Mouse (Mus musculus): ENCODE measurements at regions not wholly inside any gene's neighbourhood (a gene's known extent, or its start where the extent isn't known, plus 50 kb on each side); places are given as distances from the start of the nearest gene placed in this dataset.
"Not testable (repeated sequence)": the region's sequence is repeated elsewhere in the genome, so short reads cannot be mapped to it uniquely, and the experiment has no call there.

DNA sequence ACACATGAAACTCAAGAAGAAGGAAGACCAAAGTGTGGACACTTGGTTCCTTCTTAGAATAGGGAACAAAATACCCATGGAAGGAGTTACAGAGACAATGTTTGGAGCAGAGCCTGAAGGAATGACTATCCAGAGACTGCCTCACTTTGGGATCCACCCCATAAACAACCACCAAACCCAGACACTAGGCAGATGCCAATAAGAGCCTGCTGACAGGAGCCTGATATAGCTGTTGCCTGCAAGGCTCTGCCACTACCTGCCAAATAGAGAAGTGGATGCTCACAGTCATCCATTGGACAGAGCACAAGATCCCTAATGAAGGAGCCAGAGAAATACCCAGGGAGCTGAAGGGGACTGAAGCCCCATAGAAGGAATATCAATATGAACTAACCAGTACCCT, 340.1 kb upstream of the Oprm1 start:
- not testable (repeated sequence) for H3K4me3 ChIP-seq; H3K4me1 ChIP-seq; H3K27ac ChIP-seq; H3K4me2 ChIP-seq; H3K9me3 ChIP-seq (replicated peaks); ATAC-seq; H3K27me3 ChIP-seq; H3K36me3 ChIP-seq (ENCODE audit: poor library complexity, severe bottlenecking); H3K9ac ChIP-seq

DNA sequence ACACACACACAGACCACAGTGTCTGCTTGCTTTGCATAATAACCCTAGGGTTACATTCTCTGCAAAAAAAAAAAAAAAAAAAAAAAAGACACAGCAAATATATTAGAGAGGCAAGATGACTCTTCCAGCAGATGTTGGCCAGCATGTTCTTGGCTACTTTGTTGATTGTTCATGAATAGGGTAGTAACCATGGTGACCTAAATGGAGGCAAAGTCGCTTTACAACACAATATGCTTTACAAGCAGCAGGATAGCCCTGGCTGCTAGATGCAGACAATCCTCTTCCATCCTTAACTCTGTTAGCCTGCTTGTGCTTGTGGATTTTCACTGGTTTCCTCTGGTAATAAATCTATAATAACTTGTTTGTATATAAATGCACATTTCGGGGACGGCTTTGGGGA, 292.5 kb upstream of the Oprm1 start:
- Histone ChIP-seq H3K27me3 (no peaks in the 10 kb centered on the region), H3K4me1 (no peaks in the 10 kb centered on the region), H3K9ac (no peak overlapping the region), H3K4me3 (no peak overlapping the region), H3K4me2 (no peak overlapping the region), H3K36me3 (ENCODE audit: poor library complexity, severe bottlenecking) (no peaks in the 10 kb centered on the region), H3K27ac (no peak overlapping the region), H3K9me3 (replicated peaks) (no peaks in the 10 kb centered on the region)
- WGBS = 59% methylated on average over 3 of the region's 3 CpGs
- ATAC-seq = peak; percentile 50; the same call in 1 of the 2 replicates

DNA sequence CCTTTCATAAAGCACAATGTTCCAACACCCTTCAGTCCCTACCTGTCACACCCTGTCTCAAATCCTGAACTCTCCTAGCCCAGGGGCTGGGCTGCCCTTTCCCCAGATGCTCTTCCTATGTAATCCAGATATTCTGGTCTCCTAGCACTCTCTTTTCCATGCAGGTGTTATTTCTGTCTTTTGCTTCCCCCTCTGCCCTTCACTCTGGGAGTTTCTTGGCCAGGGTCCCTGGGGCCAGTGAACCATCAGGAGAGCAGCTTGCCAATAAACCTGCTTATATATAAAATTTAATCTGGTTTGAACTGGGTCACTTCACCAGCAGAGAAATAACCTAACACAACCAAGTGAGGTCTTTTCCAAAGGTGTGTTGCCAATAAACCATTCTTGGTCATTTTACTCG, 278.0 kb upstream of the Oprm1 start:
- WGBS = 83% methylated on average over 1 of the region's 1 CpGs
- H3K4me1 ChIP-seq = no peaks in the 10 kb centered on the region
- no peak overlapping the region for H3K4me2 ChIP-seq
- no peaks in the 10 kb centered on the region for H3K9me3 ChIP-seq (replicated peaks)
- ATAC-seq = no peak
- no peak overlapping the region for H3K4me3 ChIP-seq
- no peaks in the 10 kb centered on the region for H3K27me3 ChIP-seq
- H3K9ac ChIP-seq = no peak overlapping the region
- no peaks in the 10 kb centered on the region for H3K36me3 ChIP-seq (ENCODE audit: poor library complexity, severe bottlenecking)
- H3K27ac ChIP-seq = no peak overlapping the region

DNA sequence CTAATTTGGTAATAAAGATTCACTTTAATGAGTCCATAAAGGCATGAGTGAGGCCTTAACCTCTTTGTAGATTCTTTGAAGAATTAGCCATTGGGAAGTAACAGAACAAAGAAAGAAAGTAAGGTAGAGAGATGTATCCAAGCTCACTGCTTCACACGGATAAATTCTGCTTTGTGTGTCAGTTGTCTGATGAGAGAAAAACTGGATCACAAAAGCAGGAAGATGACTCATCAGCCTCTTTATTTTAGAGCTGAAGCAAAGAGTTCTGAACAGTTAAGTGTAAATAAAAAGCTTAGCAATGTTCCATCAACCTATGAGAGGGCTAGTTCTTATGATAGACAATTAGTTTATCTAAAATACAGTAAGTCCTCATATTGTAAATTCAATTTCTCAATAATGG, 269.7 kb upstream of the Oprm1 start:
- H3K36me3 ChIP-seq (ENCODE audit: poor library complexity, severe bottlenecking) = no peaks in the 10 kb centered on the region
- H3K9me3 ChIP-seq (replicated peaks) = no peaks in the 10 kb centered on the region
- 65% methylated on average over 1 of the region's 1 CpGs for WGBS
- no peak overlapping the region for H3K4me2 ChIP-seq
- no peak overlapping the region for H3K9ac ChIP-seq
- H3K4me3 ChIP-seq = no peak overlapping the region
- ATAC-seq = no peak
- no peaks in the 10 kb centered on the region for H3K27me3 ChIP-seq
- no peak overlapping the region for H3K27ac ChIP-seq
- no peaks in the 10 kb centered on the region for H3K4me1 ChIP-seq

DNA sequence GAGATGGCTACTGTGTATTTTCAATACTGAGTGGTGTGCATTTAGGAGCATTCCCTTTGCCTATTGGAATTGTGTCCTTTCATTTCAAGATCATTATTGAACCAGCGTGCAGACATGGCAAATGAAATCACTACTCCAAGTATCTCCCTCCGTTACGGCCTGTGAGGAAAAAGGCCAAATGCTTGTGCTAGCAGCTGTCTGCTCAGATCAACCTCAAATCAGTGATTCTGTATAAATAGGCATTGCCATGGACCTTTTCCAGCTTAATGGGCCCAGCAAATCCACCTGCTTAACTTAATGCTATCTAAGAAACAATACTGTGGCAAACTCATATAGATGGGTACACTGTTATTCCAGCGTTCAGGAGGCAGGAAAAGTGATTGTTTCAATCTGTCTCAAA, 265.6 kb upstream of the Oprm1 start:
- no peaks in the 10 kb centered on the region for H3K36me3 ChIP-seq (ENCODE audit: poor library complexity, severe bottlenecking)
- H3K27ac ChIP-seq = no peak overlapping the region
- WGBS = 80% methylated on average over 4 of the region's 4 CpGs
- H3K4me1 ChIP-seq = no peaks in the 10 kb centered on the region
- H3K9ac ChIP-seq = no peak overlapping the region
- H3K27me3 ChIP-seq = no peaks in the 10 kb centered on the region
- ATAC-seq = no peak
- H3K4me3 ChIP-seq = no peak overlapping the region
- H3K4me2 ChIP-seq = no peak overlapping the region
- H3K9me3 ChIP-seq (replicated peaks) = no peaks in the 10 kb centered on the region

DNA sequence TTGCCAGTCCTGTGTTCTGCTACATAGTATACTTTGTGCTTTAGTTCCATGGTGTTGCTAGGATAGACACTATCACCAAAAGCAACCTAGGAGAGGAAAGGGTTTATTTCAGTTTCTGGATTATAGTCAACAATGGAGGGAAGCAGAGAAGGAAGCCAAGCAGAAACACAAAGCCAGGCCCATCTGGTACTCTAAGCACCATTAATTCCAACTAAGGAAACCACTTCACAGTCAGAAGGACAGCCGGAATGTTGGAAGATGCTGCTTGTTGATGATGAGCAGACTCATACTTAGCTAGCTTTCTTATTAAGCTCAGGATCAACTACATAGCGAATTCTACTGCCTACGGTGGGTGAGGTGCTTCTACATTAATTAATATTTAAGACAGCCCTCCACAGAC, 263.2 kb upstream of the Oprm1 start:
- Histone ChIP-seq H3K4me1 (no peaks in the 10 kb centered on the region), H3K27ac (no peak overlapping the region), H3K27me3 (no peaks in the 10 kb centered on the region), H3K9me3 (replicated peaks) (no peaks in the 10 kb centered on the region), H3K4me2 (no peak overlapping the region), H3K4me3 (no peak overlapping the region), H3K9ac (no peak overlapping the region), H3K36me3 (ENCODE audit: poor library complexity, severe bottlenecking) (no peaks in the 10 kb centered on the region)
- no peak for ATAC-seq
- WGBS = 84% methylated on average over 3 of the region's 3 CpGs

DNA sequence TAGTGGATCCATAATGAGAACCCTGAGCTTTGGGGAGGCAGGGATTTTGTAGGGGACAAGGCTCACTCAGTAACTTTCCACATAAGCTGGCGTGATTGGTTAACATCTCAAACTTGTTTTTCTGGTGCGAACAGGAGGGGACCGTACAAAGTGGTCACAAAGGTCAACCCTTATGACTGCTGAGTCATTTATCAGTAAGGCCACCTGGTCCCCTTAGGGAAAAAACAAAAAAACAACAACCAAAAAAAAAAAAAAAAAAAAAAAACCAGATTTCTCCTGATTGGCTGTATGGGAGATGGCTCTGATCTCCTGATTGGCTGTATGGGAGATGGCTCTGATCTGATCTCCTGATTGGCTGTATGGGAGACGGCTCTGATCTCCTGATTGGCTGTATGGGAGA, 244.0 kb upstream of the Oprm1 start:
- Histone ChIP-seq H3K9ac (no peak overlapping the region), H3K27me3 (no peaks in the 10 kb centered on the region), H3K27ac (no peak overlapping the region), H3K4me1 (no peaks in the 10 kb centered on the region), H3K4me3 (no peak overlapping the region), H3K9me3 (replicated peaks) (no peaks in the 10 kb centered on the region), H3K4me2 (no peak overlapping the region), H3K36me3 (ENCODE audit: poor library complexity, severe bottlenecking) (no peaks in the 10 kb centered on the region)
- ATAC-seq = no peak
- 95% methylated on average over 4 of the region's 4 CpGs for WGBS

DNA sequence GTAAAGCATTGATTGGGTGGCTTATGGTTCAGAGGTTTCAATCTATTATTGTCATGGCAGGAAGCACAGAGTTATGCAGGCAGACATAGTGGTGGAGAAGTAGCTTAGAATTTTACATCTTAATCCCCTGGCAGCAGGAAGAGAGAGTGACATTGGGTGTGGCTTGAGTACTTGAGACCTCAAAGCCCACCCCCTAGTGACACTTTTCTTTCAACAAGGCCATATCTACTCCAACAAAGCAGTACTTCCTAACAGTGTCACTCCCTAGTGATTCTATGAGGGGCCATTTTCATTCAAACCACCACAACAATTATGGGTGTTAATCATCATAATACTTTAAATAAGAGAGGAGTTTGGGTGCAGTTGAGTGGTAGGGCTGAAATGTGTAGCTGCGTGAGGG, 195.8 kb upstream of the Oprm1 start:
- ATAC-seq = no peak
- no peaks in the 10 kb centered on the region for H3K27me3 ChIP-seq
- H3K4me2 ChIP-seq = no peak overlapping the region
- H3K4me3 ChIP-seq = no peak overlapping the region
- no peak overlapping the region for H3K9ac ChIP-seq
- 94% methylated on average over 1 of the region's 1 CpGs for WGBS
- no peaks in the 10 kb centered on the region for H3K9me3 ChIP-seq (replicated peaks)
- H3K36me3 ChIP-seq (ENCODE audit: poor library complexity, severe bottlenecking) = no peaks in the 10 kb centered on the region
- no peaks in the 10 kb centered on the region for H3K4me1 ChIP-seq
- no peak overlapping the region for H3K27ac ChIP-seq

DNA sequence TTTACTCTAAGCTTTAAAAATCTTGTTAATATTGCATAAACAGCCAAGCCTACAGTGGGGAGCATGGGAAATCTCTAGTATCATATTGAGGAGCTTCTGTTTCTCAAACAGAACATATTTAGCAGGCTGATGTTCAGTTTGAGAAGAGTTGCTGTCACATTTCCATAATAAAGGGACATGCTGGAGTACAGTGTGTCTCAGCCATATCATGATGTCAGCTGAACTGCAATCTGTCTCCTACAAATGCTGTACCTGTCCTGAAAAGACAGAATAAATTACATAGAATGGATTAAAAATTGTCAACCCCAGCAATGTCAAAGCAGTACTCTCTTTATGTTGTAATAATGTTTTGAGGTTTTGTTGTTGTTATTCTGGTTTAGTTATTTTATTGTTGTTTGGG, 179.7 kb upstream of the Oprm1 start:
- ATAC-seq = no peak
- H3K9me3 ChIP-seq (replicated peaks) = no peaks in the 10 kb centered on the region
- no peaks in the 10 kb centered on the region for H3K27me3 ChIP-seq
- H3K36me3 ChIP-seq (ENCODE audit: poor library complexity, severe bottlenecking) = no peaks in the 10 kb centered on the region
- no peaks in the 10 kb centered on the region for H3K4me1 ChIP-seq
- no peak overlapping the region for H3K27ac ChIP-seq
- no peak overlapping the region for H3K4me3 ChIP-seq
- H3K9ac ChIP-seq = no peak overlapping the region
- H3K4me2 ChIP-seq = no peak overlapping the region

DNA sequence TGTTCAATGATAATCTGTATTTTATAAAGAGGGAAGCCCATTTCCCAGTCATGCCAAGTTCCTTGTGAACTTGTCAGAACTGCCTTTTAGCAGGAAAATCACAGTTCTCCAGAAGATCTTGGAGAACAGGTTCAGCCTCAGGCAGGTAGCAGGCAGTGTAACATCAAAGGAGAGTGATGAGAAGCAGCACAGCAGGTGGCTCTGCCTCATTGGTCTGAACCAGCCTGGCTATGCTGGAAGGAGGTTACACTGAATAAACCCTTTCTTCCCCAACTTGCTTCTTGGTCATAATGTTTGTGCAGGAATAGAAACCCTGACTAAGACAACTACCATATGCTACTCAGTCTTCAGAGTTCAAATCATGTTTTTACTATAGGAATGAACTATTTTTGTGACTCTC, 172.5 kb upstream of the Oprm1 start:
- not testable (repeated sequence) for ATAC-seq; H3K4me2 ChIP-seq; H3K27me3 ChIP-seq; H3K4me1 ChIP-seq; H3K27ac ChIP-seq; H3K9me3 ChIP-seq (replicated peaks); H3K36me3 ChIP-seq (ENCODE audit: poor library complexity, severe bottlenecking); H3K4me3 ChIP-seq; H3K9ac ChIP-seq

DNA sequence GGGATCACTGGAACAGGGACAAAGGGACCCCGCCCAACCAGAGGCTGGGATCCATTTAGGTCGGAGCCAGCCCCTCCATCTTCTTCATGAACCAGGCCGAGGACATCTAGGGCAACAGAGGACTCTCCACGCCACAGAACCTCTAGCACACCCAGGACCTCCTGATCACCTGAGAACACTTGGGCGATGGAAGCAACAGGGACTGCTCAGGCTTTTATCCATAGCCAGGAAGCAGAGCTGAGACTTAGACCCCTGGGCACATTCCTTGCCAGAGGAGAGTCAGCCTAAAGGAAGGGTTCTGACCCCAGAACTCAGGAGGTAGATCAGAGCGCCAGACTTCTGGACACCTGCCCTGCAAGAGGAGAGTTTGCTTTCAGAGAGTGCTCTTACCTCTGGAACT, 168.1 kb upstream of the Oprm1 start:
- 85% methylated on average over 6 of the region's 6 CpGs for WGBS
- ATAC-seq = no peak
- no peak overlapping the region for H3K4me3 ChIP-seq
- no peaks in the 10 kb centered on the region for H3K4me1 ChIP-seq
- no peak overlapping the region for H3K4me2 ChIP-seq
- no peak overlapping the region for H3K9ac ChIP-seq
- no peaks in the 10 kb centered on the region for H3K9me3 ChIP-seq (replicated peaks)
- H3K27ac ChIP-seq = no peak overlapping the region
- no peaks in the 10 kb centered on the region for H3K27me3 ChIP-seq
- no peaks in the 10 kb centered on the region for H3K36me3 ChIP-seq (ENCODE audit: poor library complexity, severe bottlenecking)

DNA sequence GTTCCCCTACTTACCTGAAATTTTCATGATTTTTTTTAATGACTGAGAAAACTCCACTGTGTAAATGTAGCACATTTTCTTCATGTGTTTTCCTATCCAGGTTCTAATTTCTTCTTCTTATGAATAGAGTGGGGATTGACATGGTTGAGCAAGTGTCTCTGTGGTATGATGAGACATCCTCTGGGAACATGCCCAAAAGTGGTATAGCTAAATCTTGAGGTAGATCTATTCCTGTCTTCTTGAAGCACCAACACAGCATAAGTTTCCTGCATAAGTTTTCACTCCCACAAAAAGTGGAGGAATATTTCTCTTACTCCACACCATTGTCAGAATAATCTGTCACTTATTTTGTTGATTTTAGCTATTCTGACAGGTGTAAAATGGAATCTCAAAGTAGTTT, 161.1 kb upstream of the Oprm1 start:
- H3K27me3 ChIP-seq = no peaks in the 10 kb centered on the region
- H3K9ac ChIP-seq = no peak overlapping the region
- H3K4me1 ChIP-seq = no peaks in the 10 kb centered on the region
- no peak overlapping the region for H3K4me3 ChIP-seq
- no peak overlapping the region for H3K4me2 ChIP-seq
- no peak overlapping the region for H3K27ac ChIP-seq
- no peak for ATAC-seq
- no peaks in the 10 kb centered on the region for H3K36me3 ChIP-seq (ENCODE audit: poor library complexity, severe bottlenecking)
- H3K9me3 ChIP-seq (replicated peaks) = no peaks in the 10 kb centered on the region

DNA sequence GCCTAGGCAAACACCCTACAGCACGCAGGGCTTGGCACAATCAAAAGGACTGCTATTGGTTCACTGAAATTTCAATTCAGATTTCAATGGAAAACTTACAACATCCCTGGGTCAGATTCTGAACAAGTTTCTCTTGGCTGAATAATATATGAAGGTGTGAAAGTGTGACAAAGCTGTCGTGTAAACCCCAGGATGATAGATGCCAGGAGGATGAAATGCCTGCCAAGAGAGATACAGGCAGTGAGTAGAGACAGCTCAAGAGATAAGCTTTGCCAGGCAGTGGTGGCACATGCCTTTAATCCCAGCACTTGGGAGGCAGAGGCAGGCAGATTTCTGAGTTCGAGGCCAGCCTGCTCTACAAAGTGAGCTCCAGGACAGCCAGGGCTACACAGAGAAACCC, 159.7 kb upstream of the Oprm1 start:
- not testable (repeated sequence) for ATAC-seq; H3K36me3 ChIP-seq (ENCODE audit: poor library complexity, severe bottlenecking); H3K27me3 ChIP-seq; H3K4me2 ChIP-seq; H3K27ac ChIP-seq; H3K4me3 ChIP-seq; H3K9ac ChIP-seq; H3K9me3 ChIP-seq (replicated peaks); H3K4me1 ChIP-seq
- WGBS = 83% methylated on average over 3 of the region's 3 CpGs

DNA sequence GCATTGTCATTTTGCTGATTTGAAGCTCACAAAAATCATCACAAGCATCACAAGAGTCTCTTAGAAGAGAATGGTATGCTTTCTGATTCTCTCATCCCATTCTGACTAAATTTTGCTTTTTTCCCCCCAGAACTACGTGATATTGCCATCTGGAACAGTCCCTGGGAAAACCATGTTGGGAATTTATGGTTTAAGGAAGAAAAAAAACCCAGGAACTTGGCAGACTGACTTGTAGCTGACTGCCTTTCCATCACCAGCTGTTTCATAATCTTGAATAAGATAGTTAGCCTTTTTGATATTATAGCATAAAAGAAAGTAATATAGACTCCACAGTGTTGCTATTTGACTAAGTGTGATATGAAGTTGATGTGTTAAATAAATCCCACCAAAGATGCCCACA, 110.7 kb upstream of the Oprm1 start:
- Histone ChIP-seq H3K9me3 (replicated peaks) (no peaks in the 10 kb centered on the region), H3K27me3 (no peaks in the 10 kb centered on the region), H3K36me3 (ENCODE audit: poor library complexity, severe bottlenecking) (no peaks in the 10 kb centered on the region), H3K4me3 (no peak overlapping the region), H3K9ac (no peak overlapping the region), H3K27ac (no peak overlapping the region), H3K4me1 (no peaks in the 10 kb centered on the region), H3K4me2 (no peak overlapping the region)
- ATAC-seq = no peak
- 47% methylated on average over 1 of the region's 1 CpGs for WGBS
